In the genomic region with DNA sequence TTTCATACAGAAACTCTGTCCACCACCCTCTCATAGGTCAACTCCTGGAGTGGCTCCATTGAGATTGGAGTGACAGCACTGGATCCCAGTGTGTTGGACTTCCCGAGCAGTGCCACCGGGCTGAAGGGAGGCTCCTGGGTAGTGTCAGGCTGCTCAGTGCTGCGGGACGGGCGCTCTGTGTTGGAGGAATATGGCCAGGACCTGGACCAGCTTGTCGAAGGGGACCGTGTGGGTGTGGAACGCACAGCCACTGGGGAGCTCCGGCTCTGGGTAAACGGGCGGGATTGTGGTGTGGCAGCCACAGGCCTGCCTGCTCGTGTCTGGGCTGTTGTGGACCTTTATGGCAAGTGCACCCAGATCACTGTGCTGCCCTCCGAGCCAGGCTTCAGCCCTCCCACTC, we compare ENCODE assay signal across 8 mouse cellular contexts. TPM values are rescaled to one million over a fixed set of nuclear protein-coding genes. Genes with fewer than 3 reads are reported as not detected.
DNase-seq lines count a peak whose midpoint lies in the region; ATAC-seq lines count a peak whose summit lies in the region.

No protein-coding gene starts in this region.

- H3K4me2 ChIP-seq in lung, embryonic 15.5 days: peak overlapping the region; percentile 95
- H3K4me2 ChIP-seq in intestine, embryonic 16.5 days (ENCODE audit: low read depth, low read length): peak overlapping the region; percentile 96
- peak overlapping the region; percentile 86 for H3K4me2 ChIP-seq in neural tube, embryonic 12.5 days (replicated peaks)

- peak; percentile 30 for DNase-seq in cerebellum, adult 11 months
- no peak for DNase-seq in lung, postnatal 4 days
- DNase-seq in embryo, embryonic 11 days: no peak
- no peak for DNase-seq in urinary bladder, postnatal 25 days (ENCODE audit: low spot score)

- H3K9ac ChIP-seq in lung, embryonic 15.5 days: peak overlapping the region; percentile 77; the same call in 1 of the 2 replicates
- peak overlapping the region; percentile 96; the same call in 1 of the 2 replicates for H3K9ac ChIP-seq in intestine, embryonic 16.5 days (ENCODE audit: low read depth, low read length)
- H3K9ac ChIP-seq in neural tube, embryonic 12.5 days: no peak overlapping the region

- WGBS in lung, embryonic 15.5 days: 87% methylated on average over 13 of the region's 13 CpGs
- WGBS in intestine, embryonic 16.5 days: 81% methylated on average over 13 of the region's 13 CpGs
- WGBS in neural tube, embryonic 12.5 days: 88% methylated on average over 13 of the region's 13 CpGs

- H3K4me1 ChIP-seq in lung, embryonic 15.5 days: peaks cover 26% of the 10 kb centered on the region
- H3K4me1 ChIP-seq in intestine, embryonic 16.5 days (ENCODE audit: control insufficient read depth, insufficient read depth, low read length): peaks cover 11% of the 10 kb centered on the region; the same call in 1 of the 2 replicates
- H3K4me1 ChIP-seq in neural tube, embryonic 12.5 days: peaks cover 21% of the 10 kb centered on the region

- ATAC-seq in cerebellum, adult (ENCODE audit: insufficient number of reproducible peaks, low FRiP score, low TSS enrichment): no peak
- no peak for ATAC-seq in lung, embryonic 15.5 days (ENCODE audit: borderline replicate concordance, extremely low read depth, low FRiP score, low TSS enrichment)
- no peak for ATAC-seq in intestine, embryonic 16.5 days
- ATAC-seq in neural tube, embryonic 12.5 days (ENCODE audit: low FRiP score, low read depth): no peak

- no peaks in the 10 kb centered on the region for H3K27me3 ChIP-seq in lung, embryonic 15.5 days
- H3K27me3 ChIP-seq in intestine, embryonic 16.5 days (replicated peaks; ENCODE audit: control insufficient read depth, insufficient read depth, low read length): no peaks in the 10 kb centered on the region
- no peaks in the 10 kb centered on the region for H3K27me3 ChIP-seq in neural tube, embryonic 12.5 days (replicated peaks)

- no peaks in the 10 kb centered on the region for H3K9me3 ChIP-seq in lung, embryonic 15.5 days
- no peaks in the 10 kb centered on the region for H3K9me3 ChIP-seq in intestine, embryonic 16.5 days (ENCODE audit: control insufficient read depth, low read length)
- no peaks in the 10 kb centered on the region for H3K9me3 ChIP-seq in neural tube, embryonic 12.5 days

- H3K36me3 ChIP-seq in lung, embryonic 15.5 days: peaks cover 45% of the 10 kb centered on the region
- peaks cover 31% of the 10 kb centered on the region for H3K36me3 ChIP-seq in intestine, embryonic 16.5 days (ENCODE audit: control insufficient read depth, insufficient read depth, low read length)
- peaks cover 45% of the 10 kb centered on the region for H3K36me3 ChIP-seq in neural tube, embryonic 12.5 days

- H3K4me3 ChIP-seq in lung, embryonic 15.5 days: peak overlapping the region; percentile 88
- H3K4me3 ChIP-seq in intestine, embryonic 16.5 days (ENCODE audit: low read length): peak overlapping the region; percentile 82
- H3K4me3 ChIP-seq in neural tube, embryonic 12.5 days: peak overlapping the region; percentile 77

- no peak overlapping the region for H3K27ac ChIP-seq in lung, embryonic 15.5 days
- H3K27ac ChIP-seq in intestine, embryonic 16.5 days (ENCODE audit: low read length): no peak overlapping the region
- H3K27ac ChIP-seq in neural tube, embryonic 12.5 days: no peak overlapping the region

RNA-seq across cellular contexts. Expression of a gene that starts 2.1 kb away (rescaled TPM):
- 7.1 and 8.0 TPM in 2 replicates for polyA plus RNA-seq in lung, embryonic 15.5 days (2015; fragmentation: Nextera tagmentation; extraction: Ambion mirVana)
- polyA plus RNA-seq in intestine, embryonic 16.5 days (2015; fragmentation: Nextera tagmentation; extraction: Ambion mirVana): 7.1 and 10.1 TPM in 2 replicates
- 19.8 and 20.4 TPM in 2 replicates for polyA plus RNA-seq in neural tube, embryonic 12.5 days (2016; fragmentation: Nextera tagmentation; extraction: Ambion mirVana)

RNA-seq across cellular contexts. Expression of a gene that starts 2.2 kb away (rescaled TPM):
- 11.9 and 13.0 TPM in 2 replicates for polyA plus RNA-seq in lung, embryonic 15.5 days (2015; fragmentation: Nextera tagmentation; extraction: Ambion mirVana)
- polyA plus RNA-seq in intestine, embryonic 16.5 days (2015; fragmentation: Nextera tagmentation; extraction: Ambion mirVana): 4.7 and 5.4 TPM in 2 replicates
- 17.7 and 18.1 TPM in 2 replicates for polyA plus RNA-seq in neural tube, embryonic 12.5 days (2016; fragmentation: Nextera tagmentation; extraction: Ambion mirVana)

RNA-seq across cellular contexts. Expression of a gene that starts 7.6 kb away (rescaled TPM):
- 1.4 and 5.0 TPM in 2 replicates for polyA plus RNA-seq in lung, embryonic 15.5 days (2015; fragmentation: Nextera tagmentation; extraction: Ambion mirVana)
- polyA plus RNA-seq in intestine, embryonic 16.5 days (2015; fragmentation: Nextera tagmentation; extraction: Ambion mirVana): 4.2 and 5.2 TPM in 2 replicates
- polyA plus RNA-seq in neural tube, embryonic 12.5 days (2016; fragmentation: Nextera tagmentation; extraction: Ambion mirVana): 0.54 and 0.90 TPM in 2 replicates

RNA-seq across cellular contexts. Expression of a gene that starts 10.7 kb away (rescaled TPM):
- polyA plus RNA-seq in lung, embryonic 15.5 days (2015; fragmentation: Nextera tagmentation; extraction: Ambion mirVana): 81.7 and 82.2 TPM in 2 replicates
- 60.0 and 63.8 TPM in 2 replicates for polyA plus RNA-seq in intestine, embryonic 16.5 days (2015; fragmentation: Nextera tagmentation; extraction: Ambion mirVana)
- 82.4 and 92.0 TPM in 2 replicates for polyA plus RNA-seq in neural tube, embryonic 12.5 days (2016; fragmentation: Nextera tagmentation; extraction: Ambion mirVana)

RNA-seq across cellular contexts. Expression of a gene that starts 18.8 kb away (rescaled TPM):
- 1,673 and 1,693 TPM in 2 replicates for polyA plus RNA-seq in lung, embryonic 15.5 days (2015; fragmentation: Nextera tagmentation; extraction: Ambion mirVana)
- 1,478 and 1,683 TPM in 2 replicates for polyA plus RNA-seq in intestine, embryonic 16.5 days (2015; fragmentation: Nextera tagmentation; extraction: Ambion mirVana)
- polyA plus RNA-seq in neural tube, embryonic 12.5 days (2016; fragmentation: Nextera tagmentation; extraction: Ambion mirVana): 1,451 and 1,549 TPM in 2 replicates
